Mouse (Mus musculus) C2C12 (cell line): ENCODE measurements around the gene Prkrip1. TPM values are rescaled to one million over a fixed set of nuclear protein-coding genes. Genes with fewer than 3 reads are reported as not detected.

ENCODE experiments used
- H3K27me3 ChIP-seq: one replicate; pipeline ENCODE4 v1.6.1; 2011; ENCODE audit not compliant: control insufficient read depth, insufficient read depth, insufficient read length
- H3K36me3 ChIP-seq: one replicate; pipeline ENCODE4 v1.6.1; 2011; ENCODE audit not compliant: control insufficient read depth, insufficient read depth
- H3K4me3 ChIP-seq: one replicate; pipeline ENCODE4 v1.5.1; 2011; ENCODE audit warnings: mild to moderate bottlenecking, control low read depth; ENCODE audit not compliant: poor library complexity, insufficient read depth, severe bottlenecking
- H3K79me2 ChIP-seq: one replicate; pipeline ENCODE4 v1.6.1; 2011; ENCODE audit not compliant: control insufficient read depth, insufficient read depth
- H3K79me3 ChIP-seq: one replicate; pipeline ENCODE4 v1.6.1; 2011; ENCODE audit warnings: low read depth, control low read depth
- H3ac ChIP-seq: one replicate; pipeline ENCODE3; 2011; ENCODE audit warnings: low read depth; ENCODE audit not compliant: control insufficient read depth, insufficient read length
- CEBPB ChIP-seq: IDR thresholded peaks from one replicate; pipeline ENCODE4 v1.6.1; 2011; ENCODE audit warnings: low read depth, mild to moderate bottlenecking, control low read depth, moderate library complexity
- CTCF ChIP-seq: IDR thresholded peaks from one replicate; pipeline ENCODE4 v1.5.1; 2011; ENCODE audit not compliant: control insufficient read depth, insufficient read depth, insufficient read length
- FOSL1 ChIP-seq: IDR thresholded peaks from one replicate; pipeline ENCODE4 v1.8.0; 2011; ENCODE audit warnings: mild to moderate bottlenecking, low read length; ENCODE audit not compliant: poor library complexity, insufficient read depth, severe bottlenecking
- MAX ChIP-seq: IDR thresholded peaks from one replicate; pipeline ENCODE4 v1.6.1; 2011; ENCODE audit warnings: mild to moderate bottlenecking, control low read depth
- MYOD1 ChIP-seq: IDR thresholded peaks from one replicate; pipeline ENCODE4 v1.6.1; 2011; ENCODE audit warnings: low read depth; ENCODE audit not compliant: control insufficient read depth, insufficient read length
- MYOG ChIP-seq: IDR thresholded peaks from one replicate; pipeline ENCODE4 v1.6.1; 2011; ENCODE audit not compliant: control insufficient read depth, insufficient read length; ENCODE audit errors: extremely low read depth
- USF1 ChIP-seq: IDR thresholded peaks from one replicate; pipeline ENCODE4 v1.6.1; 2011; ENCODE audit warnings: low read depth, mild to moderate bottlenecking, control low read depth, moderate library complexity
- polyA plus RNA-seq: library from polyadenylated mRNA; unstranded; fragments of >200 nt; fragmentation: generic; extraction: Trizol; gene quantifications from one replicate; pipeline ENCODE4 v1.2.1, GENCODE M21; 2012; ENCODE audit warnings: missing spikeins

The Prkrip1 gene
- polyA plus RNA-seq, 1 experiment, result 53.5 TPM

- H3K27me3 ChIP-seq, result no peaks in the 10 kb centered on the region
- no peak overlapping the region for H3K4me3 ChIP-seq
- H3K79me2 ChIP-seq, result peaks cover 42% of the 10 kb centered on the region
- H3K36me3 ChIP-seq, result peaks cover 35% of the 10 kb centered on the region
- H3K79me3 ChIP-seq, result peaks cover 8% of the 10 kb centered on the region
- no peak overlapping the region for H3ac ChIP-seq
- TF ChIP-seq USF1, result no peak
- no peak for TF ChIP-seq MAX
- TF ChIP-seq CTCF, result no peak
- TF ChIP-seq MYOG, result no peak
- no peak for TF ChIP-seq CEBPB
- TF ChIP-seq FOSL1, result no peak
- TF ChIP-seq MYOD1, result no peak
These were observed 59.4 kb downstream of the Prkrip1 start for GRCm38 (mm10) chr5:136139393-136139792.

GRCm38 (mm10) chr5:136137658-136138274 is 61.0 kb downstream of the Prkrip1 start:
- no peaks in the 10 kb centered on the region for H3K27me3 ChIP-seq
- H3K36me3 ChIP-seq, result peaks cover 42% of the 10 kb centered on the region
- H3K79me2 ChIP-seq, result peaks cover 42% of the 10 kb centered on the region
- H3K79me3 ChIP-seq, result peaks cover 8% of the 10 kb centered on the region
- H3K4me3 ChIP-seq, result no peak overlapping the region
- TF ChIP-seq MYOG (no peak), USF1 (no peak), MYOD1 (no peak), CEBPB (no peak), MAX (no peak), CTCF (peak; percentile 45)
- no peak overlapping the region for H3ac ChIP-seq

GRCm38 (mm10) chr5:136136292-136136990 is 62.3 kb downstream of the Prkrip1 start:
- Histone ChIP-seq H3K27me3 (no peaks in the 10 kb centered on the region), H3K79me2 (peaks cover 42% of the 10 kb centered on the region), H3K79me3 (peaks cover 8% of the 10 kb centered on the region), H3K36me3 (peaks cover 34% of the 10 kb centered on the region), H3K4me3 (peak overlapping the region; percentile 78), H3ac (peak overlapping the region; percentile 55)
- TF ChIP-seq MAX (no peak), MYOD1 (no peak), FOSL1 (no peak), CEBPB (no peak), CTCF (no peak), MYOG (no peak), USF1 (no peak)

- peaks cover 8% of the 10 kb centered on the region for H3K79me3 ChIP-seq
- H3ac ChIP-seq, result peak within 1 kb of the TSS; percentile 80
- H3K36me3 ChIP-seq, result peaks cover 33% of the 10 kb centered on the region
- H3K27me3 ChIP-seq, result no peaks in the 10 kb centered on the region
- peaks cover 42% of the 10 kb centered on the region for H3K79me2 ChIP-seq
- TF ChIP-seq CEBPB (no peak), FOSL1 (no peak), MAX (peak; percentile 9), USF1 (no peak), MYOD1 (no peak), MYOG (no peak), CTCF (peak; percentile 72)
- peak within 1 kb of the TSS; percentile 78 for H3K4me3 ChIP-seq
These were observed 63.0 kb downstream of the Prkrip1 start, which contains the start of the genes Lrwd1 and Alkbh4 for GRCm38 (mm10) chr5:136135571-136136291. TSS of gene Lrwd1 (minus strand) at chr5:136136074. TSS of gene Alkbh4 (plus strand) at chr5:136136146.

Other genes starting within 250 kb of the Prkrip1 start
- gene Ssc4d, start 224.4 kb downstream of the Prkrip1 start, polyA plus RNA-seq, result 3.6 TPM
- gene Zp3, start 218.9 kb downstream of the Prkrip1 start, polyA plus RNA-seq, result not detected
- gene Dtx2, start 204.2 kb downstream of the Prkrip1 start, polyA plus RNA-seq, result 20.3 TPM
- gene Upk3b, start 160.5 kb downstream of the Prkrip1 start, polyA plus RNA-seq, result 0.01 TPM
- 0.11 TPM for gene Upk3bl, start 144.5 kb downstream of the Prkrip1 start, polyA plus RNA-seq
- gene Rasa4, start 115.0 kb downstream of the Prkrip1 start, polyA plus RNA-seq, result 37.6 TPM
- 206 TPM for gene Polr2j, start 82.3 kb downstream of the Prkrip1 start, polyA plus RNA-seq
- 52.1 TPM for gene Lrwd1, start 62.9 kb downstream of the Prkrip1 start, polyA plus RNA-seq
- 7.0 TPM for gene Alkbh4, start 62.8 kb downstream of the Prkrip1 start, polyA plus RNA-seq
- 37.8 TPM for gene Orai2, start 28.2 kb downstream of the Prkrip1 start, polyA plus RNA-seq
- gene Sh2b2, start 47.6 kb upstream of the Prkrip1 start, polyA plus RNA-seq, result 9.6 TPM